Mouse (Mus musculus) liver, embryonic 14.5 days (tissue): ENCODE data around the gene Stat3. TPM values are rescaled to one million over a fixed set of nuclear protein-coding genes. Genes with fewer than 3 reads are reported as not detected.

Source experiments
- ATAC-seq: fragments of 200-750 bp; cut with Nextera tagmentation; 2 replicates; pipeline ENCODE4 v1.8.0; 2017; ENCODE audit warnings: moderate number of reproducible peaks, mild to moderate bottlenecking, moderate library complexity; ENCODE audit not compliant: insufficient read depth
- DNase-seq, 3 experiments: peaks; one replicate each; pipeline ENCODE4 v3.0.0-alpha.2; 2012 to 2013; ENCODE audit warnings: low read depth in 3 of 3, low spot score in 3 of 3
- H3K27ac ChIP-seq: fragments of 300-500 bp; sonication (generic); 2 replicates; pipeline ENCODE4 v1.5.1; 2014; ENCODE audit warnings: moderate library complexity, mild to moderate bottlenecking, control low read depth, inconsistent platforms
- H3K27me3 ChIP-seq: fragments of 300-500 bp; sonication (generic); 2 replicates; pipeline ENCODE4 v1.6.1; 2014; ENCODE audit warnings: mild to moderate bottlenecking, low read length, moderate library complexity; ENCODE audit not compliant: control insufficient read depth, insufficient read depth
- H3K36me3 ChIP-seq: fragments of 300-500 bp; sonication (generic); replicated peaks from 2 replicates; pipeline ENCODE4 v1.6.1; 2014; ENCODE audit warnings: low read depth; ENCODE audit not compliant: control insufficient read depth, insufficient read depth
- H3K4me1 ChIP-seq, 2 experiments: fragments of 200-500 bp in 1 of 2; fragments of 300-500 bp in 1 of 2; sonication (generic) in 1 of 2; replicated peaks; 2 replicates each; pipeline ENCODE4 v1.6.1; 2012 to 2014; ENCODE audit warnings: antibody characterized with exemption in 1 of 2, inconsistent platforms in 1 of 2, low read length in 1 of 2; ENCODE audit not compliant: control insufficient read depth in 2 of 2, insufficient read depth in 2 of 2
- H3K4me2 ChIP-seq: fragments of 300-500 bp; sonication (generic); 2 replicates; pipeline ENCODE4 v1.6.1; 2014; ENCODE audit warnings: low read depth, mild to moderate bottlenecking, control low read depth, moderate library complexity
- H3K4me3 ChIP-seq, 2 experiments: fragments of 200-500 bp in 1 of 2; fragments of 300-500 bp in 1 of 2; sonication (generic) in 1 of 2; 2 replicates each; pipeline ENCODE4 v1.5.1; 2012 to 2014; ENCODE audit warnings: low read depth in 2 of 2, low read length in 2 of 2, mild to moderate bottlenecking in 2 of 2, control low read depth in 1 of 2, inconsistent platforms in 1 of 2, moderate library complexity in 1 of 2; ENCODE audit not compliant: insufficient read depth in 1 of 2
- H3K9ac ChIP-seq: fragments of 300-500 bp; sonication (generic); replicated peaks from 2 replicates; pipeline ENCODE4 v1.6.1; 2014; ENCODE audit warnings: mild to moderate bottlenecking, control low read depth, moderate library complexity
- H3K9me3 ChIP-seq: fragments of 300-500 bp; sonication (generic); 2 replicates; pipeline ENCODE4 v1.6.1; 2016; ENCODE audit warnings: low read length, mixed read lengths; ENCODE audit not compliant: control insufficient read depth
- CTCF ChIP-seq: IDR thresholded peaks from 2 replicates; pipeline ENCODE4 v1.5.1; 2016; ENCODE audit warnings: antibody characterized with exemption, low read depth, control low read depth
- EP300 ChIP-seq: IDR thresholded peaks from 2 replicates; pipeline ENCODE4 v1.6.1; 2016; ENCODE audit warnings: antibody characterized with exemption, low read depth
- WGBS: fragments of 180-500 bp; shearing (Covaris S2); extraction: QIAGEN DNeasy Blood & Tissue Kit; methylation state at CpG from one replicate; pipeline ENCODE4 v1.1.7; 2014; ENCODE audit not compliant: insufficient replicate concordance; 5-methylcytosine and 5-hydroxymethylcytosine counted together
- polyA plus RNA-seq, 2 experiments: library from polyadenylated mRNA; depleted of rRNA in 1 of 2; stranded (reverse) in 1 of 2; unstranded in 1 of 2; fragments of >200 nt; fragmentation: Nextera tagmentation in 1 of 2; extraction: Ambion mirVana in 1 of 2; gene quantifications; 2 replicates each; pipeline versions ENCODE4 v1.2.1 to v1.2.3; 2012 to 2014

The Stat3 gene
- polyA plus RNA-seq, 2 experiments, result 17.7 to 27.4 TPM

DNA sequence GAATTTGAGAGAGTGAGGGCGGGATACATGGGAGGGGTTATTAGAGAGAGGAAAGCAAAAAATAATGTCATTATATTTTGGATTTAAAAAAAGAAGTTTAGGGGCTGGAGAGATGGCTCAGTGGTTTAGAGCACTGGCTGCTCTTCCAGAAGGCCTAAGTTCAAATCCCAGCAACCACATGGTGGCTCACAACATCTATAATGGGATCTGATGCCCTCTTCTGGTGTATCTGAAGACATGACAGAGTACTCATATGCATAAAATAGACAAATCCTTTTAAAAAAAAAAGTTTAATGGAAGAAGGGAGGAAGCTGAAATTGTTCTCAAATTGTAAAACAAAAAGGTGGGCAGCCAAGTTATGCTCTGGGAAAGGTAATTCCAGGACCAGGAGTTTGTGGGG lies 10.2 kb upstream of the Stat3 start:
- DNase-seq, result no peak
- peak; percentile 23; the same call in 1 of the 2 replicates for TF ChIP-seq CTCF
- TF ChIP-seq EP300, result 0 out of 2 replicates have a peak, but pooled peaks have one; percentile 5

DNA sequence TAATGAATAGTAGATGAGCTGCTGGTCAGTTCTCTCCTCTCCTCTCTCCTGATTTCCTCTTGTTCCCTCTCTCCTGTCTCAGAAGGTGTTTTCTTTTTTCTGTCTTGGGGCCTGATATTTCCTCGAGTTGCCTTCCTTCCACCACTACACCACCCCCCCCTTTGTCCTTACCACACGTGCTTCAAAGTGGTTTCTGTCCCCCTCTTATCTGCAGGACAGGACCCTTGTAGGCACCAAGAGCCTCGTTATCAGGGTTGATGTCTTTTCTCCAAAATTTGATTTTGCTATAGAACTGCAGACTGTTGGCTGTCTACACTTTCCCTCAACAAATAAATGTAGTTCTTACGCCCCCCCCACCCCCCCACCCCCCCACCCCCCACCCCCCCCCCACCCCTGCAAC lies 9.0 kb upstream of the Stat3 start:
- Histone ChIP-seq H3K27ac (no peak overlapping the region), H3K27me3 (no peaks in the 10 kb centered on the region), H3K4me3 (no peak overlapping the region), H3K4me2 (no peak overlapping the region), H3K4me1 (peaks cover 0 to 15% of the 10 kb centered on the region in 2 experiments; a peak in 2 of 4 replicates), H3K36me3 (no peaks in the 10 kb centered on the region), H3K9me3 (no peaks in the 10 kb centered on the region; the same call in 1 of the 2 replicates), H3K9ac (no peak overlapping the region)
- TF ChIP-seq EP300 (no peak), CTCF (no peak)
- WGBS, result 10% methylated on average over 4 of the region's 4 CpGs
- ATAC-seq, result no peak
- no peak for DNase-seq

More for the DNA sequence above, 10.2 kb upstream of the Stat3 start:
- no peaks in the 10 kb centered on the region for H3K36me3 ChIP-seq
- H3K4me3 ChIP-seq, result no peak overlapping the region
- no peaks in the 10 kb centered on the region for H3K27me3 ChIP-seq
- no peak overlapping the region for H3K4me2 ChIP-seq
- no peaks in the 10 kb centered on the region; the same call in 1 of the 2 replicates for H3K9me3 ChIP-seq
- peaks cover 0 to 15% of the 10 kb centered on the region in 2 experiments; a peak in 2 of 4 replicates for H3K4me1 ChIP-seq
- H3K9ac ChIP-seq, result no peak overlapping the region
- no peak overlapping the region for H3K27ac ChIP-seq
- ATAC-seq, result no peak
- WGBS, result 73% methylated on average over 1 of the region's 1 CpGs

DNA sequence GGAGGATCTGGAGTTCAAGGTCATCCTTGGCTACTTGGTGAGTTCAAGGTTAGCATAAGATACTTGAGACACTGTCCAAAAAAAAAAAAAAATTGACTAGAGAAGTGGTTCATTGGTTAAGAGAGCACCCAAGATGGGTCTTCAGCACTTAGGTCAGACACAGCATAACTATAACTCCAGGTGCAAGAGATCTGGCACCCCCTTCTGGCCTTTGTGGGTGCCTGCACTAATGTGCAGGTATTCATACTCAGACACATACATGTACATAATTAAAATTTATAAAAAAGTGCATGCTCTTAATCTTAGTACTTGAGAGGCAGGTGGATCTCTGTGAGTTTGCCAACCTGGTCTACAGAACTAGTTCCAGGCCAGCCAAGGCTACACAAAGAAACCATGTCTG lies 8.2 kb upstream of the Stat3 start:
- Histone ChIP-seq H3K36me3 (no peaks in the 10 kb centered on the region), H3K4me3 (no peak overlapping the region), H3K4me1 (peaks cover 0 to 14% of the 10 kb centered on the region in 2 experiments; a peak in 2 of 4 replicates), H3K9me3 (no peaks in the 10 kb centered on the region; the same call in 1 of the 2 replicates), H3K27me3 (no peaks in the 10 kb centered on the region), H3K4me2 (no peak overlapping the region), H3K27ac (no peak overlapping the region), H3K9ac (no peak overlapping the region)
- ATAC-seq (no peak), DNase-seq (no peak)
- no peak for TF ChIP-seq EP300
- peak; percentile 64 for TF ChIP-seq CTCF

DNA sequence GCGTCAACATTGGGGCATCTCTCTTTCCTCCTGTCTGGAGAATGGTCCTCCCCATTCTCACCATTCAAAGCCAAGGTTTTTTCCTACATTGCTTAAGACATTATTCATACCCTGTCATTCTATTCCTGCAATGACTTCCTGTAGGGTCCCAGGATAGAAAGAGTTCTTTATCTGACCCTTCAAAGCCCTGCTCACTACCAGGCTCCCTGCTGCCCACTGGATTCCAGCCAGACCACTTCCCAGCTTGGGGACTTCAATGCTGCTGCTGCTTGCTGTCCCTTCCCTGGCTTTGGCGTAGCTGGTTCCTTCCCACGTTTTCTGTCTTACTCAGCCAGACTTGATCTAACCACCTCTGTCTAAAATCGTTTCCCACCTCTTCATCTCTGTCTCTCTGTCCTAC lies 7.5 kb upstream of the Stat3 start:
- DNase-seq (no peak), ATAC-seq (no peak)
- 55% methylated on average over 4 of the region's 4 CpGs for WGBS
- H3K4me3 ChIP-seq, result no peak overlapping the region
- TF ChIP-seq EP300 (no peak), CTCF (no peak)
- H3K9me3 ChIP-seq, result no peaks in the 10 kb centered on the region; the same call in 1 of the 2 replicates
- H3K27me3 ChIP-seq, result no peaks in the 10 kb centered on the region
- H3K27ac ChIP-seq, result no peak overlapping the region
- no peak overlapping the region for H3K9ac ChIP-seq
- no peaks in the 10 kb centered on the region for H3K36me3 ChIP-seq
- H3K4me1 ChIP-seq, result peaks cover 0 to 7% of the 10 kb centered on the region in 2 experiments; a peak in 2 of 4 replicates
- no peak overlapping the region for H3K4me2 ChIP-seq

DNA sequence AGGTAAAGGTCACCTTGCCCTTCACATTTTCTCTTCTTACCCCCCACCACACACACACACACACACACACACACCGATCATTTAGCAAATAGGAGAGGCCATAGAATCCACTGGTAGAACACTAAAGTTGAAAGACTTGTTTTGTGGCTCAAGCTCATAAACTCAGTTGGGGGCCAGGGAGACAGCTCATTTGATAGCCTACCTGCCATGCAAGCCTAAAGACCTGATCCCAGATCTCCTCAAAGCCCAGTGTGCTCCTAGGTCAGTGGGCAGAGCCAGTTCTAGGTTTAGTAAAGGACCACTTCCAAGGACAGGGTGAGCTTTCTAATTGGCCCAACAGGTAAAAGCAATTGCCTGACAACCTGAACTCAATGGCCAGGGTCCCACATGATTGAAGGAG lies 3.0 kb upstream of the Stat3 start:
- no peak overlapping the region for H3K4me2 ChIP-seq
- no peak for TF ChIP-seq CTCF
- H3K9me3 ChIP-seq, result no peaks in the 10 kb centered on the region; the same call in 1 of the 2 replicates
- H3K4me1 ChIP-seq, result peaks cover 11 to 12% of the 10 kb centered on the region in 2 experiments
- no peak overlapping the region for H3K9ac ChIP-seq
- H3K36me3 ChIP-seq, result no peaks in the 10 kb centered on the region
- no peak overlapping the region for H3K27ac ChIP-seq
- 74% methylated on average over 1 of the region's 1 CpGs for WGBS
- H3K27me3 ChIP-seq, result no peaks in the 10 kb centered on the region
- DNase-seq (no peak), ATAC-seq (no peak)
- no peak overlapping the region for H3K4me3 ChIP-seq
